Mouse (Mus musculus) gastrocnemius, postnatal 25 days (tissue): ENCODE measurements at regions not wholly inside any gene's neighbourhood (a gene's known extent, or its start where the extent isn't known, plus 50 kb on each side); places are given as distances from the start of the nearest gene placed in this dataset.

Experiments used
- DNase-seq: peaks from one replicate; pipeline ENCODE4 v3.0.0; 2022

DNA sequence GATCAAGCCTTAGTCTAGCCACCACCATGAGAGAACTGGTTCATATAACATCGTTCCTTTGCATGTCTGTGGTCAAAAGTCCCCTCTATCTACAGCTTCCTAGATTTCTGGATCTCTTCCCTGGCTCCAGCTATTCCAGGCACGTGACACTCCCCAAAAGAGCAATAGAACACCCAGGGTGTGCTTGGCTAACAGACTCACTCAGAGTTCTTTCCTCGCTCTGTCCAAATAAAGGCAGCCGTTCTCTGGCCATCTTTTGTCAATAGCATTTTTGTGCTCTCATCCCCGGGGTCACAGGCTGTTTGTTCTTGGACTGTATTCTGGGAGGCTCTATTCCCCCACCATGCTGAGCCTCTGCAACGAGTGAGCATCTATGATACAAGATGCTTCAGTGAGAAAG lies 87.3 kb upstream of the Nckap5 start:
- DNase-seq, result no peak

DNA sequence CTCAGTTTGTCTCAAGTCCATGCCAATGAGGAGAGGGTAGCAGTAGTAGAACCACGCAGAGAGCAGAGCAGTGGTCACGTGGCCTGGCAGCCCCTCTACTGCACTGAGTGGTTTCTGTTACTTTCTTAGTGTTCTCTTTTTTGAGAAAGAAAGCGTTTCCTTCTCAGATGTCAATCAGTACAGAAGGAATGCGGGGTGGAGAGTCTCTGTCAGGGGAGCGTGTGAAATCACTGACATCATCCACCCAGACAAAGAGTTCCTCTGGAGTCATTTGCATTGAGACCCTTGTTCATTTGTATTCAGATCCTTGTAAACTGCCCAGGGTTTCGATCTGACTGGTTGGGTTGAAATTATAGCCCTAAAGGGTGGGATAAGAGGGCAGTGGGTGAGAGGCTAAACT lies 85.8 kb upstream of the Nckap5 start:
- DNase-seq, result no peak

DNA sequence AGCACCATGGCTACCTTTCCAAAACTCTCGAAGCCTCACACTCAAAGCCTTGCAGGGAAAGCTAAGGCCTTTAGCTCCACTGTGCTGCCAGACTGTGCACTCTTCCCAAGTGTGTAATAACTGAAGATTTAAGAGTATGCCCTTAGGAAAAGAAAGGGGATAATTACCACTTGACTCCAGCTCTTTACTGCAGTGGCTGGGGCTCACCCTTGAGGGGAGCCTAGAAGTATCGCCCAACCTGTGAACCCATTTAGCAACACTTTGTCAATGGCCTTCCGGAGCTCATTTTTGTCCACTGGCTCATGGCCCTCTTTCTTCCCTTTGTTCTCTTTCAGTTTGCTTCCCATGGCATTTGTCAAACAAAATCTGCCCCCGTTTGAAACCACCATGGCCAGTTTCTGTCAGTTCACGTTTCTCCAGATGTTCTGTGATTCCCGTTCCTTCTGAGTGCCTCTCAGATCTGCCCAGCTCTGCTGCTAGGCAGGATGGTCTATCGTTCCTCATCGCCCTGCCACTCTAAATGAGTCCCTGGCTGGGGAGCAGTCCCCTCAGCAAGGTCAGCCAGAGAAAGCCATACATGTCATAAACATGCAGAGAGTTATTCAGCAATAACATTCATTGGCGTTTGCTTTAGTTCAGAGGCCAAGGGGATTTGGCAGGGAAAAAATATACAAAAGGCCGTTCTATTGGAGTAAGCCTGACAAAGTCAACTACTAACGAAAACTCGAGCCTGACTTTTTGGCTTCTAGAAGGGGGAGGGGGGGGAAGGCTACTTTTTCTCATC lies 80.9 kb upstream of the Nckap5 start:
- no peak for DNase-seq

DNA sequence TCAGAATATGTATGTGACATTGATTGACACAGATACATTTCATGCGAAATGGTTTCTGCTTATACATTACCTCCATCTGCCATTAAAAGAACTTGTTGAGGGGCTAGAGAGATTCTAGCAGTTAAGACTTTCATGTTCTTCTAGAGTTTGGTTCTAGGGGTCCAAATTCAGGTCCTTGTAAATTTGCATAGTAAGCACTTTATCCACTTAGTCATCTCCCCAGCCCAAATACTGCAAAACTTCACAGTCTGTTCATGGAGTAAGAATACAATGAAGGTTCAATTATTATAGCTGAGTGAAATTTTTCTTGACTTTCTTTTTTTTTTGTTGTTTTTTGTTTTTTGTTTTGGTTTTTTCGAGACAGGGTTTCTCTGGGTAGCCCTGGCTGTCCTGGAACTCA lies 76.8 kb upstream of the Nckap5 start:
- no peak for DNase-seq

DNA sequence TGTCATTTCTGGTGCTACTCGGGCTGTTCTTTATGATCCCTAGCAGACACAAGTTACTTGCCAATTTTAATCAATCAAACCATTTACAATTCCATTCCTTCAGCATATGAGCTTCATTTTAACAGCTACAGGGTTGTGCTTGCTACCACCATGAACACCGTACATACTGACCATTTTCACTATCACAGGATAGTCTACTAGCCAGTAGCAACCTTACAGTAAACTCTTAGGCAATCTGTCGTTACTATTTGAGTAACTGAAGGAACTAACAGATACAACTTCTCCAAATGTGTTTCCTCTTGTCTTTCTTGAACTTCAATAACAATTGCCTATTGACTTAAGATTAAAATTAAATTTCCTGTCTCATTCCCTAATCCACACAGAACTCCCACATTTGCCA lies 67.9 kb upstream of the Nckap5 start:
- no peak for DNase-seq

DNA sequence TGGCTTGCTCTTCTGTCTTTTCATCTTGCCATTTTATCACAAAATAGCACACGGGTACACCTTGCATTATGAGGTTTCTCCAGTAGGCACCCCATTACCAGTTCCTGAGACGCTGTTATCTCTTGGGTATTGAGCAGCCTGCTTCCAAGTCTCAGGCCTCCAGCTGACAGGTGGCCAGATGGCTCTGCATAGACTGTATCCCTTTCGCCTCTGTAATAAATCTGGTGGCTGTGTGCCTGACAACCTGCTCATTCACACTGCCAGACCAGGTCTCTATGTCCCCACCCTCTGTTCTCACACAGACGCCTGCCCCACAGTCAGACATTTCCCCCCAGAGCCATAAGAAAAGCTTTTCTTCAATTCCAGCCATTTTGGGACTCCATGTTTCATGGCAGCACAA lies 66.3 kb upstream of the Nckap5 start:
- no peak for DNase-seq

DNA sequence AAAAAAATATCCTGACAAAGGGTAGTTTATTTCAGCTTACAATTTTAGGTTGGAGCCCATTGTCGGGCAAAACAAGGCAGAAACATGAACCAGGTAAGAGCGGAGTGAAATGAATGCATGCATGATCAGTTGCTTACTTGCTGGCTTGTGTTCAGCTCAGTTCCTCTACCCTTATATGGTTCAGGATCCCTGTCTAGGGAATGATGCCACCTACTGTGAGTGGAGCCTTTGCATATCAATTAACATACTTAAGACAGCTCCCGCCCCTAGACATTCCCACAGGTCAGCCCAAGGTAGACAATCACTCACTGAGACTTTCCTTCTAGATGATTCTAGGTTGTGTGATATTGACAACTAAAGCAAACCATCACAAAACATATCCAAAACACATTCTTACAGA lies 50.2 kb upstream of the Nckap5 start:
- no peak for DNase-seq
